Mouse (Mus musculus) MEL (cell line): ENCODE results near the gene Stk11. TPM values are rescaled to one million over a fixed set of nuclear protein-coding genes. Genes with fewer than 3 reads are reported as not detected.

Experiments used
- DNase-seq: peaks from one replicate; pipeline ENCODE4 v3.0.0; 2011; ENCODE audit warnings: low read depth, low spot score
- H3K27ac ChIP-seq: 2 replicates; pipeline ENCODE4 v1.5.1; 2012; ENCODE audit warnings: low read depth, mild to moderate bottlenecking, control low read depth, low read length, moderate library complexity; ENCODE audit not compliant: control insufficient read depth
- H3K27me3 ChIP-seq, 2 experiments: fragments of 150-350 bp in 1 of 2; sonication (generic) in 1 of 2; 2 replicates each; pipeline ENCODE4 v1.6.1; 2012; ENCODE audit warnings: low read length in 2 of 2, mild to moderate bottlenecking in 2 of 2, improper control_type of control experiment in 1 of 2, moderate library complexity in 1 of 2; ENCODE audit not compliant: insufficient read depth in 2 of 2, control insufficient read depth in 1 of 2
- H3K36me3 ChIP-seq, 2 experiments: 2 replicates each; pipeline ENCODE4 v1.6.1; 2012 to 2014; ENCODE audit warnings: low read length in 2 of 2, improper control_type of control experiment in 1 of 2, inconsistent platforms in 1 of 2, mild to moderate bottlenecking in 1 of 2; ENCODE audit not compliant: insufficient read depth in 2 of 2, control insufficient read depth in 1 of 2
- H3K4me1 ChIP-seq, 2 experiments: fragments of 150-350 bp in 1 of 2; sonication (generic) in 1 of 2; 2 replicates each; pipeline ENCODE4 v1.6.1; 2012; ENCODE audit warnings: low read length in 2 of 2, improper control_type of control experiment in 1 of 2, mild to moderate bottlenecking in 1 of 2; ENCODE audit not compliant: insufficient read depth in 2 of 2, control insufficient read depth in 1 of 2
- H3K4me3 ChIP-seq, 2 experiments: fragments of 150-350 bp in 1 of 2; sonication (generic) in 1 of 2; 2 replicates each; pipeline ENCODE4 v1.5.1; 2012; ENCODE audit warnings: low read depth in 2 of 2, low read length in 2 of 2, mild to moderate bottlenecking in 2 of 2, moderate library complexity in 2 of 2, control low read depth in 1 of 2, improper control_type of control experiment in 1 of 2; ENCODE audit not compliant: control insufficient read depth in 1 of 2, insufficient read depth in 1 of 2
- H3K79me2 ChIP-seq: 2 replicates; pipeline ENCODE4 v1.6.1; 2012; ENCODE audit warnings: mild to moderate bottlenecking, low read length, moderate library complexity; ENCODE audit not compliant: control insufficient read depth, poor library complexity, insufficient read depth
- H3K9ac ChIP-seq: 2 replicates; pipeline ENCODE4 v1.6.1; 2012; ENCODE audit warnings: low read depth, mild to moderate bottlenecking, control low read depth, low read length, moderate library complexity; ENCODE audit not compliant: control insufficient read depth, poor library complexity, severe bottlenecking
- H3K9me3 ChIP-seq: fragments of 150-350 bp; sonication (generic); replicated peaks from 2 replicates; pipeline ENCODE4 v1.6.1; 2012; ENCODE audit warnings: mild to moderate bottlenecking, low read length, improper control_type of control experiment, moderate library complexity; ENCODE audit not compliant: insufficient read depth
- BHLHE40 ChIP-seq: IDR thresholded peaks from 2 replicates; pipeline ENCODE4 v1.6.1; 2012; ENCODE audit warnings: low read depth, mild to moderate bottlenecking, inconsistent platforms, low read length, improper control_type of control experiment, borderline replicate concordance
- CHD2 ChIP-seq: IDR thresholded peaks from 2 replicates; pipeline ENCODE4 v1.6.1; 2011; ENCODE audit warnings: low read length, improper control_type of control experiment
- E2F4 ChIP-seq: IDR thresholded peaks from 2 replicates; pipeline ENCODE4 v1.6.1; 2011; ENCODE audit warnings: low read depth, low read length, improper control_type of control experiment, borderline replicate concordance
- EP300 ChIP-seq, 2 experiments: IDR thresholded peaks; 2 replicates each; pipeline ENCODE4 v1.6.1; 2011; ENCODE audit warnings: improper control_type of control experiment in 2 of 2, low read length in 2 of 2, low read depth in 1 of 2, mild to moderate bottlenecking in 1 of 2
- ETS1 ChIP-seq: IDR thresholded peaks from 2 replicates; pipeline ENCODE4 v1.6.1; 2012; ENCODE audit warnings: low read depth, mild to moderate bottlenecking, inconsistent platforms, low read length, improper control_type of control experiment, moderate library complexity
- HCFC1 ChIP-seq: IDR thresholded peaks from 2 replicates; pipeline ENCODE4 v1.6.1; 2012; ENCODE audit warnings: low read depth, mild to moderate bottlenecking, inconsistent platforms, low read length, improper control_type of control experiment, moderate library complexity
- JUND ChIP-seq: IDR thresholded peaks from 2 replicates; pipeline ENCODE4 v1.6.1; 2011; ENCODE audit warnings: low read depth, mild to moderate bottlenecking, improper control_type of control experiment, low read length
- KAT2A ChIP-seq: conservative IDR thresholded peaks from 2 replicates; pipeline ENCODE4 v1.6.1; 2012; ENCODE audit warnings: low read depth, low read length, improper control_type of control experiment, inconsistent platforms
- MYC ChIP-seq: IDR thresholded peaks from 2 replicates; pipeline ENCODE4 v1.6.1; 2011; ENCODE audit warnings: low read depth, mild to moderate bottlenecking, low read length, improper control_type of control experiment, moderate library complexity
- NRF1 ChIP-seq: IDR thresholded peaks from 2 replicates; pipeline ENCODE4 v1.6.1; 2014; ENCODE audit warnings: low read depth, mild to moderate bottlenecking, inconsistent platforms, low read length, improper control_type of control experiment, moderate library complexity; ENCODE audit not compliant: poor library complexity, insufficient read depth, severe bottlenecking
- POLR2A ChIP-seq, 2 experiments: IDR thresholded peaks; 2 replicates each; pipeline ENCODE4 v1.6.1; 2011 to 2012; ENCODE audit warnings: low read length in 2 of 2, mild to moderate bottlenecking in 2 of 2, control low read depth in 1 of 2, improper control_type of control experiment in 1 of 2, low read depth in 1 of 2, moderate library complexity in 1 of 2; ENCODE audit not compliant: control insufficient read depth in 1 of 2, insufficient read depth in 1 of 2, poor library complexity in 1 of 2
- POLR2AphosphoS2 ChIP-seq: IDR thresholded peaks from 2 replicates; pipeline ENCODE4 v1.6.1; 2011; ENCODE audit warnings: low read length, improper control_type of control experiment
- POLR2AphosphoS5 ChIP-seq: IDR thresholded peaks from 2 replicates; pipeline ENCODE4 v1.6.1; 2012; ENCODE audit warnings: low read depth, borderline replicate concordance, mild to moderate bottlenecking, inconsistent platforms, low read length, moderate library complexity, mixed read lengths
- RAD21 ChIP-seq: IDR thresholded peaks from 2 replicates; pipeline ENCODE4 v1.6.1; 2011; ENCODE audit warnings: mild to moderate bottlenecking, low read depth, low read length, improper control_type of control experiment
- SIN3A ChIP-seq: IDR thresholded peaks from 2 replicates; pipeline ENCODE4 v1.6.1; 2012; ENCODE audit warnings: low read length, improper control_type of control experiment, inconsistent platforms
- SMC3 ChIP-seq: IDR thresholded peaks from 2 replicates; pipeline ENCODE4 v1.6.1; 2011; ENCODE audit warnings: low read depth, low read length, improper control_type of control experiment
- TCF12 ChIP-seq: IDR thresholded peaks from 2 replicates; pipeline ENCODE4 v1.6.1; 2014; ENCODE audit warnings: low read depth, mild to moderate bottlenecking, inconsistent platforms, low read length, improper control_type of control experiment, moderate library complexity
- polyA plus RNA-seq, 2 experiments: library from polyadenylated mRNA; stranded (reverse) in 1 of 2; unstranded in 1 of 2; fragments of >175 nt in 1 of 2; fragments of >200 nt in 1 of 2; gene quantifications; 2 replicates each; pipeline versions ENCODE4 v1.2.1 to v1.2.4; 2012; ENCODE audit warnings: low replicate concordance in 2 of 2, low read depth in 1 of 2; ENCODE audit not compliant: insufficient read length in 2 of 2, insufficient read depth in 1 of 2, missing spikeins in 1 of 2
- total RNA-seq: library from RNA; depleted of rRNA; stranded (reverse); fragments of 300-350 nt; gene quantifications from 2 replicates; pipeline ENCODE4 v1.2.3, GENCODE M21; 2012

Gene Stk11
- total and polyA plus RNA-seq, 3 experiments = 108 to 188 TPM; not detected in 1

- Histone ChIP-seq H3K9me3 (no peaks in the 10 kb centered on the region), H3K27ac (no peak overlapping the region), H3K4me1 (no peaks in the 10 kb centered on the region), H3K4me3 (no peak overlapping the region), H3K27me3 (no peaks in the 10 kb centered on the region), H3K79me2 (no peaks in the 10 kb centered on the region), H3K9ac (no peak overlapping the region), H3K36me3 (no peaks in the 10 kb centered on the region)
- no peak for DNase-seq
- TF ChIP-seq ETS1 (no peak), POLR2AphosphoS5 (peak; percentile 19; the same call in 1 of the 2 replicates)
Measured at GRCm38 (mm10) chr10:80131316-80131951, 15.8 kb downstream of the Stk11 start.

GRCm38 (mm10) chr10:80131952-80132350 is 16.3 kb downstream of the Stk11 start:
- no peak overlapping the region for H3K9ac ChIP-seq
- no peaks in the 10 kb centered on the region for H3K36me3 ChIP-seq
- no peaks in the 10 kb centered on the region for H3K4me1 ChIP-seq
- TF ChIP-seq MYC (no peak), EP300 (IDR thresholded peaks at IDR 0.05; ENCODE audit: low read depth in 1 of 2, low read length in 2 of 2) (no peak), RAD21 (no peak), POLR2A (IDR thresholded peaks at IDR 0.05; ENCODE audit: control insufficient read depth in 1 of 2, insufficient read depth in 1 of 2, low read depth in 1 of 2, low read length in 2 of 2, poor library complexity in 1 of 2) (no peak), SMC3 (no peak), JUND (no peak), E2F4 (no peak), POLR2AphosphoS2 (no peak), NRF1 (no peak), BHLHE40 (no peak), KAT2A (no peak), HCFC1 (no peak), CHD2 (no peak), TCF12 (no peak), SIN3A (no peak)
- no peaks in the 10 kb centered on the region for H3K79me2 ChIP-seq
- H3K4me3 ChIP-seq = no peak overlapping the region
- no peak overlapping the region for H3K27ac ChIP-seq
- no peak for DNase-seq
- no peaks in the 10 kb centered on the region for H3K9me3 ChIP-seq
- H3K27me3 ChIP-seq = no peaks in the 10 kb centered on the region
